Mouse (Mus musculus): ENCODE data around the gene Scaf1.

Gene Scaf1

DNA sequence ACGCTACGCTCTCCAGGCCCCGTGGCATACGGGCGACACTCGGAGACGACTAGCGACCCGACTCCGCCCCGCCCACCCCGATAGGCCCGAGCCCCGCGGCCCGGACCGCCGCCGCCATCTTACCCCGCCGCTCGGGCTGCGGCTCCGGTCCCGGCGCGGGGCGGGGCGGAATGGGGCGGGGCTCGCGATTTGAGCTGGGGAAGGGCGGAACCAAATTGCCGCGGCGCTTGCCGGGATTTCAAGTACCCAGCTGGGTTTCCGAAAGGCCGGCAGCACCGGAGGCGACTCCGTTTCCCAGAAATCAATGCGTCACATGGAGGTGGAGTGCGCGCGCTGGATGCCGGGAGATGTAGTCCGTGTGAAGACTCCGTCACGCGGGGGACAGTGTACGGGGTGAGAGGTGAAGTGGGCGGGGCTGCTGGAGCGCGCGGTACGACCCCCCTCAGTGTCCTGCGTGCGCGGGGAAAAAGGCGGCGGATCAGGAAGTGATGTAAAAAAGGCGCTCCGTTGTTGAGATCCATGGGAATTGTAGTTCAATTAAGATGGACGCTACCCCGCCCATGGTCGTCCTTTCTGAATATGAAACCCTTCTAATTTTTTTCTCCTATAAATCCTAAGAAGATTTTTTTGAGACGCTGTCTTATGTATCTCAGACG is at the start of gene Scaf1:
Scaf1 (minus strand) TSS at position 407 of the 656 bp plus-strand sequence.
- peak; percentile 98 for DNase-seq (ENCODE audit: low spot score)

DNA sequence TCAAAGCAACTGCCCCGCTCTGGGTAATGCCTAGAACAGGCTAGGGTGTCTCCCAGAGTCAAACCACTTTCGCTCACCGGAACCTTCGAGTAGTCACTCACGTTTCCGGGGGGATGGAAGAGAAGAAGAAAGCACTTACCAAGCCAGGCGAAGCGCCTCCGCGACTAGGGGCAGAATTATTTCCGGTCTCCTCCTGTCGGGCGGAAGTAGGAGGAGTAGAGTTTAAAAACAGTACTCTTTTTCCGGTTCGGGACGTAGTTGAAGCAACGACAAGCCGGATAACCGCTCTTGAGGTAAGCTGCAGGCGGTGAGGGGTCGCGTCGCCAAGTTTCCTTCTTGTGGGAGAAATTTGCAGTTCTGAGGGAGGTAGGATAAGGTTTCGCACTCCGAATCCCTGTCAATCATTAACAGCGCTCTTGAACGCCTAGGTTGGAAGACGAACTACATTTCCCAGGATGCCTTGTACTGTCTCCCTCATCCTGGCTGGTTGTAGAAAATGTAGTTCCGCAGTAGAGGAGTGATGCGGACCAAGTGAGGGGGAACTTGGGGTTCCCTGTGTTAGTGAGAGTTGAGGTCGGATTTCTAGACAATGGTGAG is 46.2 kb upstream of the Scaf1 start, which contains the start of the genes Nosip and Prrg2:
Nosip (plus strand) TSS at position 191 of the 597 bp plus-strand sequence.
Prrg2 (minus strand) TSS at position 439 of the 597 bp plus-strand sequence.
- peak; percentile 93 for DNase-seq (ENCODE audit: low spot score)

DNA sequence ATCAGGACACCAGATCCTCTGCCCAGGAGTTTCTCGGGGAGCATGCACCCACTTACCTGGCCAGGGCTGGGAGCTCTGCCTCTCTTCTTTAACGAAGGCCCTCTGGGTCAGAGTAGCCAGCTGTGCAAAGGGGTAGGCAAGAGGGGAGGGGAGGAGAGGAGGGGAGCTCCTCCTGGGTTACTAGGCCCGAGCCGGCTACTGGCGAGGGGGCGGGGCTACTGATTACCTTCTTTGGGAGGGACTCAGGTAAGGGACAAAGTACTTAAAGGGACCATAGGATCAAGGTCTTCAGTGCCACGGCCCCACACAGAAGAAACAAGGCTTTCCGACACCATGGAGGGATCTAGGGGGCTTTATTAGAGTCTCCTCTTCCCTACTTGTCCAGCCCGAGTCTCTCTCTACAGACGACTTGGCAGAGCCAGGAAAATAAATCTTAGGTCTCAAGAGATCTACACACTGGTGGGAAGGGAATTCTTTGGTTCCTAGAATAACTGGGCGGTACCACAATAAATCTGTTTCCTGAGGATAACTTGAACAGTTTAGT is 45.4 kb upstream of the Scaf1 start:
- DNase-seq (ENCODE audit: low spot score), result no peak

DNA sequence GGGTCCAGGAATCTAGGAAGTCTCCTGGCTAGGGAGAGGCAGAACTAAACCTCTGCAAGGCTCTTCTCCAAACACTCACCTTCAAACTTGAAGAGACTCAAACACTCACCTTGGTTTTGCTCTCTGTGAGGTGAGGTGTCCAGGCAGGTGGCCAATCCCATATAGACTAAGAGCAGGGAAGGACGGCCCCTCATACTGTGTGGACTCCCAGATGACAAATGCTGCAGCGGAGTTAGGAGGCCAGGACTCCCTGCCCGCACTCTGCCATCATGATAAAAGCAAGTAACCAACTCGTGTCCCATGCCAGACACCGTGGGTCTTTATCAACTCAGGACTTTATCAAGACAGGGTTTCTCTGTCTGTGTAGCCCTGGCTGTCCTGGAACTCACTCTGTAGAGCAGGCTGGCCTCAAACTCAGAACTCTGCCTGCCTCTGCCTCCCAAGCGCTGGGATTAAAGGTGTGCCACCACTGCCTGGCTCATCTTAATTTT is 44.5 kb upstream of the Scaf1 start:
- no peak for DNase-seq (ENCODE audit: low spot score)

DNA sequence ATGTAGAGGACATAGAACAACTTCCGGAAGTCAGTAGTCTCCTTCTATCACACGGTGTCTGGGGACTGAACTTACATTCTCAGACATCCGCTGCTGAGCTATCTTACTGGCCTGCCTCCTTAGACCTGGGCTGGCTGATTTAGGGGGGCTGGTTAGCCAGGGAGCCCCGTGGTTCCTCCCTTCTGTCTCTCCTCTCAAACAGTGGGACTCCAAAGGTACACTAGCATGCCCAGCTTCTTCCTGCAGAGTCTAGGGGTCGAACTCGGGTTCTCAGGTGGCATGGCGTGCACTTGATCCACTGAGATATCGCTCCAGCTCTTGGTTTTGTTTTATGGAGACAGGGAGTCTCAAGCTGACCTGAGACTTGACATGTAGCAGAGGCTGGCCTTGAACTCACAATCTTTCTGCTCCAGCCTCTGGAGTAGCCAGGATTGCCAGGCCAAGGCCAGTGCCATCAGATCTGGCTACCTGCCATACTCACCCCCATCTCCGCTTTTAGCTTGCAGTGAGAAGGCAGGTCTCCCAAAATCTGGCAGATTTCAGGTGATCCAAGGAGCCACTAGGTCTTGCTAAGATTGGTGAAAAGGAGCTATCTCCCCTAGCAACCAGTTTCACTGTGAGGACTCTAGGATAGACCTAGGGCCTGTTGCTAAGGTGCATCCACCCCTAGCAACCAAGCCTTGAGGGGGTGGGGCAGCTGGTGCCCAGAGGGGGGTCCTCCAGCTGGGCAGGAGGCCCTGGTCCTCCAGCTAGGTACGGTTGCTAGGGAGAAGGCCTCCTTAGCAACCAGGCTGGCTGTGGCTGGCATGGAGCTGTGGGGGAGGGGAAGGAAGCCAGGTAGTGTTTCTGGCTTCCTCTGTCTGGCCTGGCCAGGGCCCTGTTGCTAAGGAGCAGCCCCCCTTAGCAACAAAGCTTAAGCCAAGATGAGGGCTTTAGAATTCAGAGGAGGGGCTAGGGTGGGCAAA is 42.7 kb upstream of the Scaf1 start:
- DNase-seq (ENCODE audit: low spot score), result no peak

DNA sequence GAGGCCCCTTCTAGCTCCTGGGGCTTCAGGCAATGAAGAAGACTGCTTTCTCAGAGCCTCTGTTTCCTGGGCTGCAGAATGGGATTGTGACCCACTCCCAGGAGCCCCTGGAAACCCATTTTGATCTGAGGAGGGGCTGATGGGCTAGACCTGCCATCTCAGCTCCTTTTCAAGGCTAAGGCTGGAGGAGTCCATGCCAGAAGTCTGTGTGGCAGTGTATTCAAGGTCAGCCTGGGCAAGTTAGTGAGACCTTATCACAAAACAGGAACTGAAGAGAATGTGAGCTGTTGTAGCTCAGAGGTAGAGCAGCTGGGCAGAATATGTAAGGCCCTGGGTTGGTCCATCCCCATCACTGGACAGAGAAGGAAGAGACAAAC is 40.8 kb upstream of the Scaf1 start:
- DNase-seq (ENCODE audit: low spot score), result no peak

DNA sequence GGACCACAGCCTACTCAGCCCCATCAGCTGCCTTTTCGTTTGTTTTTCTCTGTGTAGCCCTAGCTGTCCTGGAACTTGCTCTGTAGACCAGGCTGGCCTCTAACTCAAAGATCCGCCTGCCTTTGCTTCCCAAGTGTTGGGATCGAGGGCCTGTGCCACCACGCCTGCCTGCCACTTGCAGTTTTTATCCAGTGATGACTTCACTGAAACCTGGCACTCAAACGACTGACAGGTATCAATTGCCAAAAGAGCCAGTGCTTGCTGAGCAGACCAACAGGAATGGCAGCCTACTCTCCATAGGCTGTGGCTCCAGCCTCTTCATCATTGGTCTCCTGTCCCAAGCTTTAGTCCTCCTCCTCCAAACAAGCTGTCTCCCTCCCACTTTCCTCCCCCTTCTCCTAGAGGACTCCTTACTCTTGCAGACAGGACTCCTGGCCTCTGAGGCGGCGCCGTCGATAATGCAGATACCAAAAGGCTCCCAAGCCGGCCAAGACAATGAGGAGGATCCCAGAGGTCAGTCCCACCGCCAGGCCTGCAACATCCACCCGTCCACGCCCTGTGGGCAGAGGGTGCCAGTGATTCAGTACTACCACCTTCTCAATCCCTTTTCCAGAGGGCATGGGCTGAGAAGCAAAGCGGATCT is 40.3 kb upstream of the Scaf1 start:
- DNase-seq (ENCODE audit: low spot score), result no peak

DNA sequence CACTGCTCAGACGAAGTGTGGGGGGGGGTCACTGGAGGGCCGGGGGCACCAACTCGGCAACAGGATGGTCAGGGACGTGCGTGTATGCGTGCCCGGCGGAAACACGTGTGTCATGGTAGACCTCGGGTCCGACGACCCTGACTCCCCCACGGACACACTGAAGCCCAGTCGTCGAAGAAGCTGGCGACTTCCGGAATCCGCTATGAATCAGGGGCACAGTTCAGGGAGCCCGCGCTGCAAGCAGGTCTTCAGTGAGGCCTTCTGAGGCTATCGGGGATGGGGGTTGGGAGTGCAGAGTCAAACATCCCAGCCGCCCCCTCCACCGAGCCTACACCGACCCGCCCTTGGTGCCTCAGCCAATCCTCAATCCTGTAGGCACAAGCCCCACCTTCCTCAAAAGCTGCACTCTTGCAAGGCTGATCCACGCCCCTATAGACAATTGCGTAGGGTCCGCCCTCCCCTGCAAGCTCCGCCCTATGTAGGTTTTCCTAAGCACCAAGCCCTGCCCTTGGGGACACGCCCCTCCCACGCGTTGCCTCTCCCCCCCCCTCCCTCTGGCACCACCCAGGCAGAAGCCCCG is 37.9 kb upstream of the Scaf1 start:
- DNase-seq (ENCODE audit: low spot score), result peak; percentile 91

DNA sequence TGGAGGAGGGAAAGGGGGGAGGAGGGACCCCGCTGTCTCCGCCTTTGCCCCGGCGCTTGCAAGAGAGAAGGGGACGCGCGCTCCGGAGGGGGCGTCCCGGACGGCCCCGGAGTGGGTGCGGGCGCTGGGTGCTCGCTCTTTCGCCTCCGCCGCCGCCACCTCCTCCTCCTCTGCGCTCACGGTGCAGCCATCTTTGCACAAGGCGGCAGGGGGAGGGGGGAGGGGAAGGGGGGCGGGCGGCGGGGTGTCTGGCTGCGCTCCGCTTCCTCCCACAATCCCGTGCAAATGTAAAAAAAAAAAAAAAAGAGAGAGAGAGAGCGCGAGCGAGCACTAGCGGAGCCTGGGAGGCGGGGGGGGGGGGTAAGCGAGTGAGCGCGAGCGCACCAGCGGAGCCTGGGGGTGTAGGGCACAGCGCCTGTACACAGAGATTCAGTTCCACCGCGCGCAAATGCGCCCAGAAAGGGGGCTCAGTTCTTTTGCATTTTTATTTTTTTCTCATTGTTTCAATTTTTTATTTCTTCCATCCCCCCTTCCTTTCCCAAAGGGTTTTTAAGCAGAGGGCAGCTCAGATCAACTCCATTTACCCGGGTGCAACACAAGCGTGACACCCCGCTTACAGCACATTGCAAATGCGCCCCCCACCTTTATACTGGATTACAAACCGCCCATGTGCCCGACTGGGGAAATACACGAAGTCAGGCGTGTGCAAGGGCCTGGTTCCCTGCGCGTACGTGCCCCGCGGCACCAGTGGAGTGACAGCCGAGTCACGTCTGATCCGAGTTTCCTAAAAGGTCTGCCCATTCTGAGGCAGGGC is 37.2 kb upstream of the Scaf1 start:
- DNase-seq (ENCODE audit: low spot score), result no peak

DNA sequence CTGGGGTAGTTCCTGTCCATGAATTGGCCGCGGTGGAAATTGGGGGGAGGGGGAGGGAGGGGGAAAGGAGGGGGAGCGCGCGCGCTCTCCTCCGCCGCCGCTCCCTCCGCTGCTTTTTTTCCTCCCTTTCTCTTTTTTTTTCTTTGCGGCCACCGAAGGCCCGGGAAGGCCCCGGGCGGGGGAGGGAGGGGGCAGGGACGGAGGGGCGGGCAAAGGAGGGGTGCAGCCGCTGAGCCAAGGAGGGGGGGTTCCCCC is 36.6 kb upstream of the Scaf1 start, which contains the start of gene Prr12:
Prr12 (minus strand) TSS at position 20 of the 255 bp plus-strand sequence.
- no peak for DNase-seq (ENCODE audit: low spot score)

DNA sequence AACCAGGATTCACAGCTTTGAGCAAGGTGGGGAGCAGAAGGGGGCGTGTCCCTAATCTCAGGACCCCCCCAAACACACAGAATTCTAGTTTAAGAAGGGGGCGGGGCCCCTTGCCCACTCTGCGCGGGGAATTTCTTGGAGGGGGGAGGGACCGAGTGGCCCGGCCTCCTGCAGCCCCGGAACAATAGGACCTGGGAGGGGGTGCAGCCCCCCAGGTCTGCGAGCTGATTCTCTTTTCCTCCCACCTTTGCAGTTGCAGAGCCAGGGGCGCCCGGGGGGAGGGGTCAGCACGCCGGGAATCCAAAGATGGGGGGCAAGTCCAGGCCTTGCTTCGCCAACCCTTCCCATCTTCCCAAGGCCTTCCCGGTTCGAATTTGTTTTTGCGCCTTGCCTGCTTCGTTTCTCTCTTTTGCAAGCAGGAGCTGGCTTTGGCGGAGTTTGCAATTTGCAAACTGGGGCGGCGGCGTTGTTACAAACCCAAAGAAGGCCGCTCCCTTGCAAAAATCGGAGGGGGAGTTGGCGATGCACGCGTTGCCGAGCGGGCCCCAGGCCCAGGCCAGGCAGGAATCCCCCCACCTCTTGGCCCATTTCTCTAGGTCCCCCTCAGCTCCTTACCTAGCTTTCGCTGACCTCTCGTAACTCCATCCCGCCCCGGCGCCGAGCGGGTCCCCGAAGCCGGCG is 36.2 kb upstream of the Scaf1 start:
- DNase-seq (ENCODE audit: low spot score), result no peak

DNA sequence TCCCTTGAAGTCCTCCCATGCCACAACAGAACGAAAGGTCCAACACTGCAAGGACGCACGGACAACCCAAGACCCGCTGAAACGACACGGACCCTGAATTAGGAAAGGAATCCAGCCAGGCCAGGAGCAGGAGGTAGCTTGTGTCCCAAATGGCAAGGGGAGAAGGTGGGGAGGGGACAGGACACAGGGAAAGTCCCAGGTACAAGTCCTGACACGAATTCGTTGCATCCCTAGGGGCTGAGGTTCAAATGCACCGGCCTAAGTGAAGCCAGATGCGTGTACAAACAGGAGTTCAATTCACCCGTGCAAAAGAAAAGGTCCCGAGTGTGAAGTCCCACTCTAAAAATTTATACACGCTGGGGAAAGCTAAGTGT is 35.4 kb upstream of the Scaf1 start:
- no peak for DNase-seq (ENCODE audit: low spot score)

DNA sequence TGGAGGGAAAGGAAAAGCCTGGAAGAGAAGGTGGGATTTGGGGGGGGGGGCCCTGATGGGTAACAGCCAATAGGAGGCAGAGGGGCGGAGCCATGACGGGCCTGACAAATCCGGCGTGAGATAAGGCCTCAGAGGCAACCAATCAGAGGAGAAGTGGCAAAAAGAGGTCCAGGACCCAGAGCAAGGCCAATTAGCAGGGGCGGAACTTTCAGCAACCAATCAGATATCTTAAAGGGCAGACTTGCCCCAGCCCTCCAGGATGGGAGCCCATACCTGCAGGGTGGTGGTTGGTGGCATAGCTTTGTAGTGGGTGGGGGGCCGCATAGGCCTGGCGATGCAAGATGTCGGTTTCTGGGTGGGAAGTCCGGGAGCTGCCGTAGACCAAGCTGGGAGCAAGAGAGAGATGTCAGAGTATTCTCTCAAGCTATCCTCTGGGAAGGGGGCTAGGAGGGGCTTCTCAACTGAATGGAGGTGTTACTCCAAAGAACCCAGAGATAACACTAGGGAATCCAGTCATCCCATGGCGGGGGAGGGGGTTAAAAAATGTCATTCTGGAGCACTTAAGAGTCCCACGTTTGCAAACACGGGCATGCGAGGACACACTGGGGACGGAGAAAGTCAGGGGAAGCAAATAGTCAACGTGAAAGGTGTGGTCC is 34.9 kb upstream of the Scaf1 start:
- no peak for DNase-seq (ENCODE audit: low spot score)

DNA sequence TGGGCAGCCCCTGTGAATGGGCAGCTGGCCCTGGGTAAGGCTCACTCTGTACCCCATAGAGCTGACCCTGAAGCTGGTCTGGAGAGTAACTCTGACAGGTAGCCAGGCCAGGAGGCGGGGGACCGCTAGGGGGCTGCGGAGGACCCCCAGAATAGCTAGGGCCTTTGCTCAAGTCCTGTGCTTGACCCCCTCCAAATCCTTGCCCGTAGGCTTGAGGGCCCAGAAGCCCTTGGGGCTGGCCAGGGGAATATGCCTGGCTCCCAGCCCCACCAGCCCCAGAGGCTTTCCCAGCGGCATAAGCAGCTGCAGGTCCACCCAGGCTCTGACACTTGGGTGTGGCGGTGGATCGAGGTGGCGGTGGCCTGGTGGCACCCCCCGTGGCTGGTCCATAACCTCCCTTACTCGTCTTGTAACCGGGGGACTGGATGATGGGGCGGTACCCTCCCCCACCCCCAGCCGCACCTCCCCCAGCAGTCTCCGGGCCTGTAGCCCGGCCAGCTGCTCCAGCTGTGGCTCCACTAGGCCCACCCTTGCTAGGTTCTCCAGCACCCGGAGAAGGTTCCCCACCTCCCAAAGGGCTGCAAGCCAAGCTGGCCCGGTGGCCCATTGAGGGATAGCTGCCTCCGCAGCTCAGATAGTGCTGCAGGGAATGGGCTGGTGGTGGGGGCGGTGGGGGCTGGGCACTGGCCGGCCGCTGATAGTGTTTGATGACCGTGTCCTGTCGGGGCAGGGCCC is 32.9 kb upstream of the Scaf1 start:
- no peak for DNase-seq (ENCODE audit: low spot score)

DNA sequence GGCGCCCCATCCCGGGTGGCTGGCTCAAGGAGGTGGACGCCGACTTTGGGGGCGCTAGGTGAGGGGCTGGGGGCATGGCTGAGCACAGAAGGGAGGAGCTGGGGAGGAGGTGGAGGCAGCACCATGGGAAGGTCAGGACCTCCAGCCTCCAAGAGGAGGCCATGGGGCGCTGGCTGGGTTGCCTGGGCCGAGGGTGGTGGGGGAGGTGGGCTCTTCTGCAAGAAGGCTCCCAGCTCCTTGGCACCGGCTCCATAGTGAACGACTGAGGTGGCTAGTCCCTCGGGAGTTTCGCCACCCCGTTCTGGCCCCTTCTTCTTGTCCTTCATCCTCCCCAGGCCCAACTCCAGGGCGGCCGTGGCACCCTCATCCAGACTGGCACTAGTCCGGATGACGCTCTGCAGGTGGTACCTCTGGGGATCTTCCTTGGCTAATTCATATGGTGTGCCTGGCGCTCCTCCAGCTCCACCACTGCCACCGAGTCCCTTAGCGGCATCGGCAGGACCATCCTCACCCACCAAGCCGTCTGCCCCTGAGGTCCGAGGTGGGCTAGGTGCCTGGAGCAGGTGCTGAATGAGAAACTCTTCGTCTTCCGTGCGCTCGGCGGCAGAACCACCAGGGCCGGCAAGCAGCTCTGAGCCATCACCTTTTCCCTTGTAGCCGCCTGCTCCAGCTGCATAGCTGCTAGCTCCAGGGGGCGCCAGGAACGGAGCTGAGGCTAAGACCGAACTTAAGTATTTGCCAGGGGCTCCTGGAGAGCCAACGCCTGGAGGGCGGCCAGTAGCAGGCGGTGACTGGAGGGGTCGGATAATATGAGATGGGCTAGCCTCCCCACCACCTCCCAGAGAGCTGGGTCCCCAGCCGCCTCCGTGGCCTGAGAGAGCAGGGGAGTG is 32.1 kb upstream of the Scaf1 start:
- DNase-seq (ENCODE audit: low spot score), result no peak

DNA sequence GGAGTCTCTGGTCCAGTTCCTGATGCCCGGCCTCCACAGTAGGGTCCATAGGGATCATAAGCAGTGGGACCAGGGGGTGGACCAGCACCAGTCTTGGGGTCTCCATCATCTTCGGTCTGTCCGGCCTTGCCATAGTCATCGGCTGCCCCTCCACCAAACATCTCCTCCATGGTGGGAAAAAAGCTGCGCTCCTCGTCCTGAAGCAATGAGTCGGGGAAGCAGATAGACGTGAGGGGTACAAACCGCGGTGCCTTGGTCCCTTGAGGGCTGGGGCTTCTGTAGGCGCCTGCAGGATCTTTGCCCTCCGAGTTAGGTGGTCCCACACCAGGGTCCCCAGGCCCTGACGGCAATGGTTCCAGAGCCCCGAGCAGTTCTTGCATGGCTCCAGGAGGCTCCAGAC is 31.3 kb upstream of the Scaf1 start:
- no peak for DNase-seq (ENCODE audit: low spot score)

DNA sequence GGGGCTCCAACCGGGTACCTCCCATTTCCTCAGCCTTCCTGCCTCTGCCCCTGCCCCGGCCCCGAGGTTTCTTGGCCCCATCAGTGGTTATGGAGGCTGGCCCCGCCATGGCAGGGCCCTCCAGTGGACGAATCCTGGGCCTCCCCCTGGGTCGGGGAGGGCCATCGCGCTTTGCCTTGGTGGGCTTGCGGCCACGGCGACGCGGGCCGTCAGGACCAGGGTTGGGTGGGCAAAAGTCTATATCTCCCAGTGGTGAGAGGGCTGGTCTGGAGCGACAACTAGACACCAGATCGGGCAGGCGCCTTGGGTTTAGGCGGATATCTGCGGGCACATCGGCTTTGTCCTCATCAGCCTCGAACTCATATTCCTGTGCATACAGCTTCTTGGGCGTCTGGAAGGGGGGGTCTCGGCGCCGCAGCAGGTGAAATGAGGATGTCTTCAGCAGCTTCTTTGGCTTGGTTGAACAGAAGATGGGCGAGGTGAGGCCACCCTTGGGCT is 30.7 kb upstream of the Scaf1 start:
- no peak for DNase-seq (ENCODE audit: low spot score)

DNA sequence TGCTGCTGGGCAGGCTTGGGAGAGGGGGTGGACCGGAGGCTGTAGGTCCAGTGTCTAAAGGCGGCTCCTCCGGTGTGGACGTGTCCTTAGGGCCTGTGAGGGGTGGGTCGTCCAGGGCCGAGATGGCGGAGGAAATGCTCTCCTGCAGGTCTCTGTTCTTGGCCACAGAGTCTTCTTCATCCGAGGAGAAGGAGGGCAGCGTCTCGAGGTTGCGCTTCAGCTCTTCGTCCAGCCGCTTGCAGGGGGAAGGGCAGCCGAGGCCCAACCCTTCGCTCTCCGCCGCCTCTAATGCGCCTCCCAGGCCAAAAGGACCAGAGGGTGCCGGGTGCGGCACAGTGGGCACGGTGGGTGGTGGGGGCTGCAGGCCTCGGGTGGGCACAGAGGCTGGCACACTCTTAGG is 29.6 kb upstream of the Scaf1 start:
- no peak for DNase-seq (ENCODE audit: low spot score)
